Comparison of ENCODE assay signal across 12 mouse cellular contexts in genomic region chr10:82167777-82168176, GRCm38 (mm10).
"Had no signal": no experiment of that assay in that cellular context is flagged by ENCODE, and none has a peak within 500 bp of the region (broad histone marks: within the 10 kb centered on the region; RNA-seq: fewer than 3 reads in every experiment).

No protein-coding gene starts in this region.

- H3K4me3 ChIP-seq: limb, embryonic 13.5 days; midbrain, embryonic 13.5 days; stomach, embryonic 15.5 days had no signal

- H3K36me3 ChIP-seq: limb, embryonic 13.5 days; midbrain, embryonic 13.5 days; stomach, embryonic 15.5 days had no signal

- H3K27me3 ChIP-seq: limb, embryonic 13.5 days; midbrain, embryonic 13.5 days; stomach, embryonic 15.5 days had no signal

- H3K4me1 ChIP-seq: limb, embryonic 13.5 days; midbrain, embryonic 13.5 days; stomach, embryonic 15.5 days had no signal

- H3K9me3 ChIP-seq: stomach, embryonic 15.5 days had no signal

- H3K27ac ChIP-seq: limb, embryonic 13.5 days; liver, embryonic 14.5 days; midbrain, embryonic 13.5 days; stomach, embryonic 15.5 days had no signal

- DNase-seq: kidney, adult 8-10 months; kidney, postnatal 25 days; left cerebral cortex, postnatal 4 days; lung, adult 2 months; lung, postnatal 4 days; right cerebral cortex, postnatal 4 days; thymus, adult 2 months; thymus, postnatal 25 days had no signal
